Mouse (Mus musculus) G1E (cell line): ENCODE results near the gene Macrod2.

Source experiments
- CTCF ChIP-seq: IDR thresholded peaks from 2 replicates; pipeline ENCODE4 v1.5.1; 2012; ENCODE audit warnings: low read depth, low read length, inconsistent platforms, mixed read lengths
- GATA1 ChIP-seq: IDR thresholded peaks from 2 replicates; pipeline ENCODE4 v1.6.1; 2012; ENCODE audit warnings: borderline replicate concordance, low read length, inconsistent platforms, mixed read lengths
- TAL1 ChIP-seq: conservative IDR thresholded peaks from 2 replicates; pipeline ENCODE4 v1.6.1; 2012; ENCODE audit warnings: low read depth, low read length, inconsistent platforms, mixed read lengths

GRCm38 (mm10) chr2:142251518-142251917, 1856.4 kb downstream of the Macrod2 start:
- TF ChIP-seq CTCF (no peak), GATA1 (no peak), TAL1 (no peak)
